8 mouse cellular contexts compared by ENCODE assay signal in the genomic region with DNA sequence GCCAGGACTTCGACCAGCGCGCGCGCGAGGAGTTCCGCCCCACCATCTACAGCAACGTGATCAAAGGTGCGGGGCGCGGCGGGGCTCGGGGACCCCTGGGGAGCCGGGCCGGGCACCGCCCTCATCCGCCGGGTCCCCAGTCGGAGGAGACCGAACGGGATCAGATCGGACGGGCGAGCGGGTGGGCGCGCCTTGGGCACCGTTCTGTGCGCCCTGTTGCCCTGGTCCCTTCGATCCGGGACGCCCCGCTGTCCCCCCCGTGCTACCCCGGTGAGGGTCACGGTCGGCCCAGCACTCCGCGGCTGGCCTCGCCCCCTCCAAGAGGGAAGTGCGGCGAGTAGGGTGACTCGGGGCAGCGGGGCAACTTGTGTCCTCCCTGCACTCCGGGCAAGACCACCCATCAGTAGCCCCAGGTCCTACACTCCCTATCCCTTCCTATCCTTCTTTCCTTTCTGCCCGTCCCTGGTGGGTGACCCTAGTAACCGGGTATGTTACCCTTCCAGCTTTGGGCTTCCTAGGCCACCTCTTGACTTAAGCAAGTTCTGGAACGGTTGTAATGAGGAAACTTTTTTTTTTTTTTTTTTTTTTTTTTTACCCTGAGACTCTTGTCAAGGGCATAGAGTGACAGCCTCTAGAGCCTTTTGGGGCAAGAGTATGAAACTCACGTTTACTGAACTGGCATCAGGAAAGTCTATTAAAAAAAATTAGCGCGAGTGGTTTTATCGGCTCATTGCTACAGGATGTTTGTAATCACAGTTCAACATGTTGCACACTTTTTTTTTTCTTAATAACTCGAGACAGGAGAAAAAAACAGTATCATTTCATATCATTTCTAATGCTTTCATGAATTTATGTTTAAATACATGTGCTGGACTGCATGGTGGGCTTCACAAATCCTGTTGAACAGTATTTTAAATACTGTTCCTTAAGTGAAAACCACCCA. TPM values are rescaled to one million over a fixed set of nuclear protein-coding genes. Genes with fewer than 3 reads are reported as not detected.
DNase-seq lines count a peak whose midpoint lies in the region; ATAC-seq lines count a peak whose summit lies in the region.

No protein-coding gene starts in this region.

- 3% methylated on average over 47 of the region's 53 CpGs for WGBS in limb, embryonic 11.5 days
- 4% methylated on average over 51 of the region's 53 CpGs for WGBS in midbrain, embryonic 10.5 days

- H3K4me3 ChIP-seq in limb, embryonic 11.5 days (ENCODE audit: low read depth, low read length): peak overlapping the region; percentile 91
- H3K4me3 ChIP-seq in midbrain, embryonic 10.5 days: peak overlapping the region; percentile 96

- H3K4me2 ChIP-seq in limb, embryonic 11.5 days (ENCODE audit: low read depth, severe bottlenecking): peak overlapping the region; percentile 70

- peak overlapping the region; percentile 91 for H3K9ac ChIP-seq in limb, embryonic 11.5 days (ENCODE audit: low read length)

- peak overlapping the region; percentile 91 for H3K27ac ChIP-seq in limb, embryonic 11.5 days (replicated peaks; ENCODE audit: low read depth, low read length)
- H3K27ac ChIP-seq in midbrain, embryonic 10.5 days (replicated peaks): peak overlapping the region; percentile 97

- no peaks in the 10 kb centered on the region for H3K36me3 ChIP-seq in limb, embryonic 11.5 days (ENCODE audit: control insufficient read depth, insufficient read depth, low read length)
- H3K36me3 ChIP-seq in midbrain, embryonic 10.5 days: peaks cover 32% of the 10 kb centered on the region

- peaks cover 7% of the 10 kb centered on the region for H3K4me1 ChIP-seq in limb, embryonic 11.5 days (ENCODE audit: control insufficient read depth, insufficient read depth, low read length)
- peaks cover 70% of the 10 kb centered on the region for H3K4me1 ChIP-seq in midbrain, embryonic 10.5 days

- intact Hi-C loops in heart, postnatal 36 days (cut with DNase I): loop anchor here (1.0 to 10.0 kb wide), 4 partner anchors 25 to 439 kb away; partner anchors contain the start of genes Amz2 and Axin2

- peak; percentile 76 for DNase-seq in A20 (ENCODE audit: low read depth, low spot score)
- peak; percentile 75 to 91 for DNase-seq in adrenal gland, adult (ENCODE audit: inconsistent age in 2 of 2, low spot score in 1 of 2)
- peak; percentile 64 to 78 for DNase-seq in heart, postnatal 36 days
- DNase-seq in limb, embryonic 11.5 days (ENCODE audit: low spot score): peak; percentile 61
- no peak for DNase-seq in midbrain, embryonic 10.5 days (ENCODE audit: low spot score)
- peak; percentile 78 for DNase-seq in testis, postnatal 10 days (ENCODE audit: low spot score)
- DNase-seq in left cerebral cortex, adult 18-20 months (ENCODE audit: low spot score in 2 of 2): no peak

- no peaks in the 10 kb centered on the region for H3K9me3 ChIP-seq in limb, embryonic 11.5 days (ENCODE audit: control insufficient read depth, low read length)
- H3K9me3 ChIP-seq in midbrain, embryonic 10.5 days (replicated peaks): no peaks in the 10 kb centered on the region

- ATAC-seq in erythroid progenitor cell, adult 5-6 weeks (replicated peaks; ENCODE audit: low FRiP score, poor library complexity, severe bottlenecking): peak; percentile 30
- ATAC-seq in limb, embryonic 11.5 days (ENCODE audit: insufficient number of reproducible peaks, low FRiP score, low TSS enrichment, low read depth): peak; percentile 55

- no peaks in the 10 kb centered on the region for H3K27me3 ChIP-seq in limb, embryonic 11.5 days (ENCODE audit: control insufficient read depth, insufficient read depth, low read length)
- H3K27me3 ChIP-seq in midbrain, embryonic 10.5 days (ENCODE audit: low read depth, poor library complexity, severe bottlenecking): peaks cover 18% of the 10 kb centered on the region

RNA-seq across cellular contexts. Expression of gene Gna13, which starts 0.8 kb away (rescaled TPM):
- total RNA-seq in erythroid progenitor cell, adult 5-6 weeks (2015; ENCODE audit: low replicate concordance): 41.1 and 46.5 TPM in 2 replicates
- 37.9 and 40.1 TPM in 2 replicates for total RNA-seq in erythroid progenitor cell, adult 5-6 weeks (2017; ENCODE audit: low replicate concordance)
- 10 to 100 TPM; 33.7 to 34.2 TPM for total RNA-seq in heart, postnatal 36 days (2021)
- polyA plus RNA-seq in limb, embryonic 11.5 days (2014; fragmentation: Nextera tagmentation; extraction: Ambion mirVana): 25.4 and 27.5 TPM in 2 replicates
- 16.9 and 18.8 TPM in 2 replicates for polyA plus RNA-seq in midbrain, embryonic 10.5 days (2016; fragmentation: Nextera tagmentation; extraction: Ambion mirVana)
- 10 to 100 TPM; 48.2 to 49.2 TPM for total RNA-seq in left cerebral cortex, adult 18-20 months (2021)

RNA-seq across cellular contexts. Expression of gene 9930022D16Rik, which starts 50.3 kb away (rescaled TPM):
- total RNA-seq in erythroid progenitor cell, adult 5-6 weeks (2015; ENCODE audit: low replicate concordance): not detected in 2 replicates
- total RNA-seq in erythroid progenitor cell, adult 5-6 weeks (2017; ENCODE audit: low replicate concordance): not detected in 2 replicates
- total RNA-seq in heart, postnatal 36 days (2021): not detected
- not detected in 2 replicates for polyA plus RNA-seq in limb, embryonic 11.5 days (2014; fragmentation: Nextera tagmentation; extraction: Ambion mirVana)
- polyA plus RNA-seq in midbrain, embryonic 10.5 days (2016; fragmentation: Nextera tagmentation; extraction: Ambion mirVana): not detected in 2 replicates
- not detected for total RNA-seq in left cerebral cortex, adult 18-20 months (2021)

Comparison
In these comparisons a context has a peak if more than half of its experiments do, and no peak if none do; other contexts are left out.
1. DNase-seq: peak in A20 (single experiment), adrenal gland, adult (2 of 2), heart, postnatal 36 days (2 of 2), limb, embryonic 11.5 days (single experiment) and testis, postnatal 10 days (single experiment); none in midbrain, embryonic 10.5 days (single experiment) and left cerebral cortex, adult 18-20 months (0 of 2).